Mouse (Mus musculus) kidney, postnatal 14 days (tissue): Measurements from ENCODE around the gene Creb3l1.

Experiments
- DNase-seq: peaks from one replicate; pipeline ENCODE4 v3.0.0; 2022; ENCODE audit warnings: mixed read lengths

Creb3l1 gene

DNA sequence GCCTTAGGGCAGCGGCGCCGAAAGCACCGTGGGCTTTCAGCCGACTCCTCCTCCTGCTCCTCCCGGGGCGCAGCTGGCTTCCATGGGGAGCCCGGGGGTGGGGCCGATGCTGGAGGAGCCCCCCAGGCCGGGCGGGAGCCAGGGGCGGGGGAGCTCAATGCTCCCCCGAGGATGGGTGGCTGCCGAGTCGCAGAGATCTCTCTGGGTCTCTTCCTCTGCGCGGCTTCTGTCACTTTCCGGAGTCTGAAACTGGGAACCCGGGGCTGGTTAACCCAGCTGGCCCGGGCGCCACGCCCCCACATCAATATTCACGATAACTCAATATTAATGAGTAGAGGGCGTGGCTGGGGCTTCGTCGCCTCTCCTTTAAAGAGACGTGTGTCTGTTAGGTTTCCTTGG is at the start of gene Creb3l1:
Gene Creb3l1 (minus strand): TSS at position 229 of the 399 bp plus-strand sequence.
- peak; percentile 88 for DNase-seq

GRCm38 (mm10) chr2:92071143-92071542 is 46.8 kb upstream of the Creb3l1 start:
- no peak for DNase-seq

DNA sequence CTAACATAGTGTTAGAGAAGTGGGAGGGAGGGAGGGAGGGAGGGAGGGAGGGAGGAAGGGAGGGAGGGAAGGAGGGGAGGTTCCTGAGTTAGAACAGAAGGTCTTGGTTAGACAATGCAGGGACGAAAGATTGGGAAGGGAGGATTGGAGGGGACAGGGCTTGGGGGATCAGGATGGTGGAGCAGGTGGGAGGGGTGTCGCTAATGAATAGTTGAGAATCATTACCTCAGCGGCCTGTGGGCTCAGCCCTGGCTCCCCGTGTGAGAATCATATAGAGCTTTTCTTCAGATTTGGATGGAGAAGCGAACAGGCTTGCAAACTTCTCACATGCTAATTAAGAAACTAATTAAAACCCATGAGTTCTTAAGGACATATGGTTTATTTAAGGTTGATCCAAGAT is 45.3 kb upstream of the Creb3l1 start:
- DNase-seq = no peak

- no peak for DNase-seq
These were observed 43.3 kb upstream of the Creb3l1 start for GRCm38 (mm10) chr2:92067600-92067999.

- DNase-seq = no peak
These were observed 42.6 kb upstream of the Creb3l1 start for GRCm38 (mm10) chr2:92066899-92067298.

DNA sequence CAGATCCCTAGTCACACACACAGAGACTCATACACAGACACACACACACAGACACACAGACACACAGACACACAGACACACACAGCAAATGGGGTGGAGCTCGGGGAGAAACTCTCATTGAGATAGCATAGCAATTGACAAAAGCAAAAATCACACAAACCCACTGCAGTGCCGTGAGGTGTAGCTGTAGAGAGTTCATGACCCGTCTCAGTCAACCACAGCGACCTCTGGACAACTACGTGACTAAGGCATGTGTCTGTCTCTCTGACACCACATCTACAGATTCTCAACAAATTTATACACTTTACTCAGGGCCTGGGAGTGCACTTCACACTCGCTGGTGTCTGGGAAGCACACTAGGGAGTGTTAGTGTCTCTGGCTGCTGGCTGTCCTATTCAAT is 41.6 kb upstream of the Creb3l1 start:
- no peak for DNase-seq

DNA sequence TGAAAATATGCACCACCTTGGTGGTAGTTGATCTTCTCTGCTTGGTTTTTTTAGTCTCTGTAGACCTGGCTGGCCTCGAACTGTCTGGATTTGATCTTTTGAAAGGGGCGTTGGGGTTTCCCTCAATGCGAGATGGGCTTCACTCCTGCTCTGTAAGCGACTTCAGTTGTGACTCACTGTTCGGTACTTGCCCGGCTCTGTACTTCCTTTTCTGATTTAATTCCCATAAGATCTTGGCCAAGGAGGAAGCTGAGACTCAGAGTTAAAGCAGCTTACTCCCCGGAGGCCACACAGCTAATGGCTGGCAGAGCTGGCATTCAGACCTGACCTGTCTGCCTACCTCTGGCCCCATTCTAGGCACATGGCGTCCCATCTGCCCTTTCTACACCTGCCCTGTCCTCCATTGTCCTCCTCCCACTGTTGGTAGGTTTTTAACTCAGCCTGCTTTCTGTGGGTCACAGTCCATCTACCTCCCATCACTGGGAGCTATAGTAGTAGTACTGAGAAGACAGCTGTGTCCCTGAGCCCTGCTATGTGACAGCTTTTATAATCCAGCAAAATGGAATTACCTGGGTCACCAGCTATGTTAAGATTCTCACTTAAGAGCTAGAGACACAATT is 41.1 kb upstream of the Creb3l1 start:
- no peak for DNase-seq

GRCm38 (mm10) chr2:92063106-92063505 is 38.8 kb upstream of the Creb3l1 start:
- DNase-seq = peak; percentile 16

DNA sequence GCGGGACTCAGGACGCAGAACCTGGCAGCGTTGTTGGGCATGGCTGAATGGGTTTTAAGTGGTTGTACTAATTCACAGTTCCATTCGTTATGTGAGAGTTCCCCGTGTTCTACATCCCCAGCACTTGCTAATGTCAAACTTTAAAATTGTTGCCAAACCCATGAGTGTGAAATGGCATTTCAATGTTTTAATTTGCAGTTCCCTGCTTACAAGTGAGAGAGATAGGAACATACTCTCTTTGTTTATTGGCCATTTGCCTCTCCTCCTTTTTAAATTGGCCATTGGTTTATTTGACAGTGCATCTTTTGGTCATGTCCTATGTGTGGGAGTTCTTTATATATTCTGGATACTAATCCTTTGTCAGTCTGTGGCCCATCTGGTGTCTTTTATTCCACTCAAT is 37.0 kb upstream of the Creb3l1 start:
- no peak for DNase-seq

- peak; percentile 44 for DNase-seq
These were observed 36.0 kb upstream of the Creb3l1 start for GRCm38 (mm10) chr2:92060291-92060690.

GRCm38 (mm10) chr2:92059481-92060220 is 35.3 kb upstream of the Creb3l1 start:
- peak; percentile 61 for DNase-seq

DNA sequence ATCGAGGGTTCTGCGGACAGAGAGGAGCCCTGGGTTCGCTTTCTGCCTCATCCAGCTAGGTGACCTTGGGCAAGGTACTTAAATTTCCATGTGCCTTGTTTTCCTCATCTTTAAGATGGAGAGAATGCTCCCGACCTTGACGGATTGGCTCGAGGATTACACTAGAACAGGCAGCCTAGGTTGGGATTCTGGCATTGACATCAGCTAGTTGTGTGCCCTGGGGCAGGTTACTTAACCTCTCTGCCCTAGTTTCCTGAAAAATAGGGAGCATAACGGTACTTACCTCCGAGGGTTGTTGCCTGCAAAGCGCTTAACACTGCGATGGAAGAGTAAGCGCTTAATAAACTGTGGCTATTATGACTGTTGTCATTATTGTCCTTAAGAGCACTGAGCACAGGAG is 34.6 kb upstream of the Creb3l1 start:
- no peak for DNase-seq

DNA sequence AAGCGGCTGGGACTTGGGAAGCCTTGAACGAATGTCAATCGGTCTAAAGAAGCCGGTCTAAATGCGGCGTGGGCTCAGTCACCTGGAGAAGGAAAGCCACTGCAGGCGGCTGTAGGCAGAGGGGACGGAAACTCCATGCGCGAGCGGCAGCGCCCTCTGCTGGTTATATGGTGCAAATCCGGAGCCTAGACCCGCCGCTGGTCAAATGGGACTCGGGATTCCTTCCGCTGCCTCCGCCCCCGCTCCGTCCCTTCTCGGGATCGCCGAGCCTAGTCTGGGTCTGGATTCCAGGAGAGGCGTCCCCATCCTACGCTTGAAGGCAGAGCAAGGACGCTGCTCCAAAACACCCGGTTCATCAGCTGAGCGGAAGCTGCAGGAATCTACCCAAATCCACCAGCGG is 34.2 kb upstream of the Creb3l1 start:
- DNase-seq = peak; percentile 93

DNA sequence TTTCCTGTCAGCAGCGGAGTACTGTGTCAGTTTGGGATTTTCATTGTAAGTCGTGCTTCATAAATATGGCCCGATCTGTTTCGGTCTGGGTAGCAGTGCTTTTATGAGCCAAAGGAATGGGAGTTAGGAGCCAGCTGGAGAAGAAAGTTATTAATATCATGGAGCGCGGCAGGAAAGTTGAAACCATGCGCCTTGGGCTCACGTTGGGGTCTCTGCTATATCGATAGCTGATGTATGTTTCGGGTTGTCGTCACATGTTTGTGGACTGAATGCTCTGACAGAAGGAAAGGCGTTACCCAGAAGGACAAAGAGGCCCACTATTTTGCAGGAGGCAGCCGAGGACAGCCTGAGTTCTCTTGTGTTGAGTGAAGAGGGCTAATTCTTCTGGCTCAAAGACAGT is 32.5 kb upstream of the Creb3l1 start:
- DNase-seq = no peak

- peak; percentile 67 for DNase-seq
These were observed 31.5 kb upstream of the Creb3l1 start for GRCm38 (mm10) chr2:92055831-92056236.

GRCm38 (mm10) chr2:92055101-92055813 is 31.0 kb upstream of the Creb3l1 start:
- peak; percentile 94 for DNase-seq

GRCm38 (mm10) chr2:92052754-92053153 is 28.5 kb upstream of the Creb3l1 start:
- no peak for DNase-seq

GRCm38 (mm10) chr2:92052188-92052587 is 27.9 kb upstream of the Creb3l1 start:
- DNase-seq = no peak

GRCm38 (mm10) chr2:92048034-92048690 is 23.9 kb upstream of the Creb3l1 start:
- DNase-seq = no peak

- no peak for DNase-seq
These were observed 23.3 kb upstream of the Creb3l1 start for GRCm38 (mm10) chr2:92047601-92048000.

DNA sequence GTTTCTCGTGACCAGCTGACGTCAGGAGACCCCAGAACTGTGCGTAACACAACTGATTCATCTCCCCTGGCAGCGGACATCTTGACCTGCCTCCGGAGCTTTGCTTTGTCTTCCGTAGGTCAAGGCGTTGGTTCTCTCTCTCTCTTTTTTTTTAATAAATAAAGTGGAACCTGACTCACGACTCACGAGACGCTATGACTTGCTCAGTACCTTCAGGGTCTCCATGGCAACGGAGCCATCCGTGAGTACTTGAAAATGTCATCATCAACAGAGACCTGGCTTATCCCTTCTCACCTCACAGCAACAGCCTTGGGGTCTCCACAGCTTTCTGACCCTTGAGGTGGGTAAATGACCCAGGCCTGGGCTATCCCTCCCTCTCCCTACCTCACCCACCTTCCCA is 19.0 kb upstream of the Creb3l1 start:
- DNase-seq = no peak

GRCm38 (mm10) chr2:92041538-92041937 is 17.2 kb upstream of the Creb3l1 start:
- no peak for DNase-seq

DNA sequence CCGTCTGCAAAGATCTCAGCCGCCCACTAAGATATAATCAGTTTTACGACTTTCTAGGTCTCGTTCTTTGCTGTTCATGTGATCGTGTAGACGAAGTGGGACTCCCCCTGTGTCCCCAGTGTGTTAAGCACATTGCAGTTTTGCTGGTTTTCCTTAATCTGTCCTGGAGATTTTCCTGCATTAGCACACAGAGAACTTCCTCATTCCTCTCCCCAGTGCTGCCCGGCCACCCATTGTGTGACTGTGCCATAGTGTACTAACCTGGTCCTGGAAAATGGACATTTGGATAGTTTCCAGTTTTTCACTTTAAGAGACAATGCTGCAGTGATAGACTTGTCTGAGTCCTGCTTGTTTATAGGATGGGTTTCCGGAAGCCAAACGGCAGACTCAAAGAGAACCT is 10.0 kb upstream of the Creb3l1 start:
- no peak for DNase-seq
